Mouse (Mus musculus) heart, postnatal 36 days (tissue): ENCODE results near the gene Map3k21. TPM values are rescaled to one million over a fixed set of nuclear protein-coding genes. Genes with fewer than 3 reads are reported as not detected.
A peak's percentile ranks its signal among the peaks of the same experiment; 100 is the strongest.

ENCODE experiments used
- DNase-seq, 2 experiments: peaks; one replicate each; pipeline ENCODE4 v3.0.0; 2021 to 2022
- intact Hi-C: fragments of 180-260 bp; cut with DNase I; formaldehyde crosslinking; loops from one replicate; pipeline ENCODE4 v1.15.1; 2025
- total RNA-seq, 2 experiments: library from RNA; stranded (reverse); gene quantifications; 2 replicates each; pipeline ENCODE4 v1.2.3; 2021

Map3k21 gene
- total RNA-seq, 2 experiments from 2014 or later = 0.76 to 0.97 TPM

GRCm38 (mm10) chr8:125911229-125911580 is 955 bp downstream of the Map3k21 start:
- DNase-seq = no peak
- intact Hi-C loops = no loop called here

- intact Hi-C loops = no loop called here
- no peak for DNase-seq
These were observed 3.0 kb downstream of the Map3k21 start for GRCm38 (mm10) chr8:125913206-125913605.

- DNase-seq = no peak
- intact Hi-C loops = no loop called here
These were observed 4.1 kb downstream of the Map3k21 start for GRCm38 (mm10) chr8:125914386-125914785.

- no peak for DNase-seq
- intact Hi-C loops = no loop called here
These were observed 6.8 kb downstream of the Map3k21 start for GRCm38 (mm10) chr8:125917013-125917412.

GRCm38 (mm10) chr8:125918719-125919118 is 8.5 kb downstream of the Map3k21 start:
- no peak for DNase-seq
- intact Hi-C loops = no loop called here

- intact Hi-C loops = no loop called here
- no peak for DNase-seq
These were observed 9.3 kb downstream of the Map3k21 start for GRCm38 (mm10) chr8:125919560-125919959.

- intact Hi-C loops = no loop called here
- DNase-seq = no peak
These were observed 10.0 kb downstream of the Map3k21 start for GRCm38 (mm10) chr8:125920281-125920680.

GRCm38 (mm10) chr8:125920761-125921160 is 10.5 kb downstream of the Map3k21 start:
- no peak for DNase-seq

GRCm38 (mm10) chr8:125922333-125922732 is 12.1 kb downstream of the Map3k21 start:
- intact Hi-C loops = no loop called here
- no peak for DNase-seq

More at GRCm38 (mm10) chr8:125920761-125921160, 10.5 kb downstream of the Map3k21 start:
- intact Hi-C loops = no loop called here

GRCm38 (mm10) chr8:125926636-125927035 is 16.4 kb downstream of the Map3k21 start:
- intact Hi-C loops = no loop called here
- no peak for DNase-seq

GRCm38 (mm10) chr8:125930276-125931046 is 20.2 kb downstream of the Map3k21 start:
- intact Hi-C loops = no loop called here

GRCm38 (mm10) chr8:125931822-125932221 is 21.6 kb downstream of the Map3k21 start:
- intact Hi-C loops = no loop called here
- no peak for DNase-seq

More at GRCm38 (mm10) chr8:125930276-125931046, 20.2 kb downstream of the Map3k21 start:
- DNase-seq = no peak

- intact Hi-C loops = no loop called here
These were observed 25.4 kb downstream of the Map3k21 start for GRCm38 (mm10) chr8:125935649-125936048.

GRCm38 (mm10) chr8:125944511-125944910 is 34.3 kb downstream of the Map3k21 start:
- DNase-seq = no peak
- intact Hi-C loops = no loop called here

More at GRCm38 (mm10) chr8:125935649-125936048, 25.4 kb downstream of the Map3k21 start:
- DNase-seq = peak; percentile 26 to 47

GRCm38 (mm10) chr8:125948696-125949308 is 38.6 kb downstream of the Map3k21 start:
- intact Hi-C loops = no loop called here
- DNase-seq = no peak

GRCm38 (mm10) chr8:125950007-125950940 is 40.0 kb downstream of the Map3k21 start:
- DNase-seq = peak; percentile 69 to 72
- intact Hi-C loops = loop anchor here (5.0 to 10.0 kb wide), 2 partner anchors 435 to 532 kb away; no protein-coding TSS in a partner anchor

GRCm38 (mm10) chr8:125955671-125956070 is 45.4 kb downstream of the Map3k21 start:
- intact Hi-C loops = loop anchor here (1.0 to 10.0 kb wide), 2 partner anchors 126 to 429 kb away; no protein-coding TSS in a partner anchor

GRCm38 (mm10) chr8:125956796-125957195 is 46.5 kb downstream of the Map3k21 start:
- DNase-seq = no peak
- intact Hi-C loops = loop anchor here (10.0 kb wide), 1 partner anchor 428 kb away; no protein-coding TSS in a partner anchor

More at GRCm38 (mm10) chr8:125955671-125956070, 45.4 kb downstream of the Map3k21 start:
- peak in 1 of 2 experiments; percentile 8 for DNase-seq

- intact Hi-C loops = loop anchor here (10.0 kb wide), 1 partner anchor 427 kb away; no protein-coding TSS in a partner anchor
- DNase-seq = no peak
These were observed 47.2 kb downstream of the Map3k21 start for GRCm38 (mm10) chr8:125957226-125957993.

- intact Hi-C loops = loop anchor here (10.0 kb wide), 1 partner anchor 427 kb away; no protein-coding TSS in a partner anchor
- DNase-seq = no peak
These were observed 47.7 kb downstream of the Map3k21 start for GRCm38 (mm10) chr8:125957994-125958368.
